Mouse (Mus musculus) ES-E14 (cell line): ENCODE results near the gene Inpp5d. TPM values are rescaled to one million over a fixed set of nuclear protein-coding genes. Genes with fewer than 3 reads are reported as not detected.
A peak's percentile ranks its signal among the peaks of the same experiment; 100 is the strongest.

Experiments used
- DNase-seq: peaks from one replicate; pipeline ENCODE4 v3.0.0-alpha.2; 2013; ENCODE audit warnings: low read depth, low spot score
- H3K27ac ChIP-seq: 2 replicates; pipeline ENCODE4 v1.5.1; 2012; ENCODE audit warnings: low read depth, mild to moderate bottlenecking, low read length, moderate library complexity, mixed read lengths; ENCODE audit not compliant: poor library complexity, insufficient read depth, severe bottlenecking
- H3K36me3 ChIP-seq: 2 replicates; pipeline ENCODE4 v1.6.1; 2012; ENCODE audit warnings: mild to moderate bottlenecking, low read length, moderate library complexity, mixed read lengths; ENCODE audit not compliant: control insufficient read depth, poor library complexity, insufficient read depth, severe bottlenecking
- H3K4me1 ChIP-seq, 2 experiments: fragments of 150-350 bp in 1 of 2; sonication (generic) in 1 of 2; 2 replicates each; pipeline ENCODE4 v1.6.1; 2012; ENCODE audit warnings: low read length in 2 of 2, mild to moderate bottlenecking in 1 of 2, mixed read lengths in 1 of 2; ENCODE audit not compliant: control insufficient read depth in 2 of 2, insufficient read depth in 2 of 2, poor library complexity in 1 of 2
- H3K4me3 ChIP-seq, 2 experiments: fragments of 150-350 bp in 1 of 2; sonication (generic) in 1 of 2; 2 replicates each; pipeline ENCODE4 v1.5.1; 2012; ENCODE audit warnings: low read length in 2 of 2, low read depth in 1 of 2, mild to moderate bottlenecking in 1 of 2, mixed read lengths in 1 of 2; ENCODE audit not compliant: insufficient read depth in 1 of 2, poor library complexity in 1 of 2, severe bottlenecking in 1 of 2
- H3K9ac ChIP-seq: 2 replicates; pipeline ENCODE4 v1.6.1; 2012; ENCODE audit warnings: low read depth, mild to moderate bottlenecking, low read length, mixed read lengths; ENCODE audit not compliant: poor library complexity, insufficient read depth, severe bottlenecking
- H3K9me3 ChIP-seq: fragments of 150-350 bp; sonication (generic); 2 replicates; pipeline ENCODE4 v1.6.1; 2012; ENCODE audit warnings: low read depth, mild to moderate bottlenecking, low read length; ENCODE audit not compliant: control insufficient read depth, insufficient read depth
- CHD2 ChIP-seq: IDR thresholded peaks from 2 replicates; pipeline ENCODE4 v1.6.1; 2014; ENCODE audit warnings: mild to moderate bottlenecking, low read depth, low read length, inconsistent platforms
- HCFC1 ChIP-seq: IDR thresholded peaks from 2 replicates; pipeline ENCODE4 v1.6.1; 2012; ENCODE audit warnings: low read length, inconsistent platforms, borderline replicate concordance; ENCODE audit not compliant: insufficient read depth
- MAFK ChIP-seq: IDR thresholded peaks from 2 replicates; pipeline ENCODE4 v1.6.1; 2014; ENCODE audit warnings: mild to moderate bottlenecking, low read depth, low read length, inconsistent platforms; ENCODE audit not compliant: insufficient read depth
- ZC3H11A ChIP-seq: IDR thresholded peaks from 2 replicates; pipeline ENCODE4 v1.6.1; 2012; ENCODE audit warnings: low read depth, mild to moderate bottlenecking, inconsistent platforms, low read length, borderline replicate concordance
- ZNF384 ChIP-seq: IDR thresholded peaks from 2 replicates; pipeline ENCODE4 v1.6.1; 2012; ENCODE audit warnings: low read depth, low read length, inconsistent platforms
- in situ Hi-C, 2 experiments: fragments of 600-800 bp; cut with MboI; formaldehyde crosslinking; loops; one replicate each; pipeline ENCODE4 v1.15.1; 2025; ENCODE audit warnings: low sequenced_read_pairs in 2 of 2, inconsistent platforms in 1 of 2; ENCODE audit not compliant: unreplicated experiment in 2 of 2
- total RNA-seq: library from RNA; depleted of rRNA; stranded (reverse); fragments of 300-350 nt; gene quantifications from 2 replicates; pipeline ENCODE4 v1.2.3, GENCODE M21; 2012

Inpp5d gene
- total RNA-seq, 1 experiment = 39.5 TPM

GRCm38 (mm10) chr1:87698010-87698409 lies 77.9 kb downstream of the Inpp5d start:
- peaks cover 80% of the 10 kb centered on the region for H3K36me3 ChIP-seq
- no peaks in the 10 kb centered on the region for H3K4me1 ChIP-seq
- no peak for DNase-seq
- H3K27ac ChIP-seq = peak overlapping the region; percentile 24; the same call in 1 of the 2 replicates
- in situ Hi-C loops = no loop called here
- TF ChIP-seq CHD2 (no peak), ZC3H11A (no peak), MAFK (no peak), ZNF384 (no peak), HCFC1 (no peak)
- H3K9ac ChIP-seq = no peak overlapping the region
- H3K9me3 ChIP-seq = no peaks in the 10 kb centered on the region
- H3K4me3 ChIP-seq = no peak overlapping the region

GRCm38 (mm10) chr1:87699890-87700448 lies 79.9 kb downstream of the Inpp5d start:
- no peak overlapping the region for H3K9ac ChIP-seq
- H3K4me3 ChIP-seq = no peak overlapping the region
- no peaks in the 10 kb centered on the region for H3K9me3 ChIP-seq
- TF ChIP-seq MAFK = no peak
- TF ChIP-seq ZC3H11A = no peak
- no peak for TF ChIP-seq ZNF384
- TF ChIP-seq HCFC1 = no peak
- TF ChIP-seq CHD2 = no peak
- H3K36me3 ChIP-seq = peaks cover 84% of the 10 kb centered on the region
- H3K4me1 ChIP-seq = no peaks in the 10 kb centered on the region
- no peak overlapping the region for H3K27ac ChIP-seq
- no peak for DNase-seq
- in situ Hi-C loops = no loop called here

GRCm38 (mm10) chr1:87704230-87704629 lies 84.1 kb downstream of the Inpp5d start:
- TF ChIP-seq ZNF384 (no peak), CHD2 (no peak), ZC3H11A (no peak), MAFK (no peak), HCFC1 (no peak)
- H3K4me3 ChIP-seq = no peak overlapping the region
- no peaks in the 10 kb centered on the region for H3K9me3 ChIP-seq
- no peak for DNase-seq
- no peaks in the 10 kb centered on the region for H3K4me1 ChIP-seq
- no peak overlapping the region for H3K27ac ChIP-seq
- peaks cover 81% of the 10 kb centered on the region for H3K36me3 ChIP-seq
- no peak overlapping the region for H3K9ac ChIP-seq
- in situ Hi-C loops = no loop called here

- peaks cover 80% of the 10 kb centered on the region for H3K36me3 ChIP-seq
- in situ Hi-C loops = no loop called here
Measured at GRCm38 (mm10) chr1:87706361-87706760, 86.2 kb downstream of the Inpp5d start.

More at GRCm38 (mm10) chr1:87706361-87706760, 86.2 kb downstream of the Inpp5d start:
- Histone ChIP-seq H3K4me3 (no peak overlapping the region), H3K9me3 (no peaks in the 10 kb centered on the region), H3K27ac (no peak overlapping the region), H3K9ac (no peak overlapping the region), H3K4me1 (no peaks in the 10 kb centered on the region)
- no peak for TF ChIP-seq MAFK
- TF ChIP-seq ZNF384 = no peak
- TF ChIP-seq ZC3H11A = no peak
- TF ChIP-seq HCFC1 = no peak
- TF ChIP-seq CHD2 = no peak
- DNase-seq = no peak
